In genomic region chr9:100546594-100546910, GRCm38 (mm10) we compare ENCODE assay signal across 8 mouse cellular contexts. TPM values are rescaled to one million over a fixed set of nuclear protein-coding genes. Genes with fewer than 3 reads are reported as not detected.
DNase-seq lines count a peak whose midpoint lies in the region; ATAC-seq and TF ChIP-seq lines count a peak whose summit lies in the region.

No protein-coding gene starts in this region.

- WGBS in cerebellum, adult 2 months, result 4% methylated on average over 9 of the region's 9 CpGs
- 4% methylated on average over 9 of the region's 9 CpGs for WGBS in thymus, adult 2 months
- WGBS in intestine, embryonic 15.5 days, result 4% methylated on average over 9 of the region's 9 CpGs
- WGBS in midbrain, embryonic 14.5 days, result 12% methylated on average over 9 of the region's 9 CpGs

- no peaks in the 10 kb centered on the region for H3K9me3 ChIP-seq in intestine, embryonic 15.5 days
- peaks cover 10% of the 10 kb centered on the region for H3K9me3 ChIP-seq in midbrain, embryonic 14.5 days (ENCODE audit: control insufficient read depth, low read length)

- peak overlapping the region; percentile 90 for H3K4me3 ChIP-seq in cerebellum, adult 2 months (replicated peaks; ENCODE audit: insufficient read depth, low read depth, low read length)
- peak overlapping the region; percentile 71 for H3K4me3 ChIP-seq in thymus, adult 2 months (ENCODE audit: control insufficient read depth, insufficient read depth, low read length)
- H3K4me3 ChIP-seq in intestine, embryonic 15.5 days (replicated peaks), result peak overlapping the region; percentile 92
- peak overlapping the region; percentile 62 for H3K4me3 ChIP-seq in midbrain, embryonic 14.5 days (replicated peaks; ENCODE audit: low read depth, low read length)

- no peaks in the 10 kb centered on the region for H3K36me3 ChIP-seq in thymus, adult 2 months (ENCODE audit: control insufficient read depth, insufficient read depth, low read length)
- no peaks in the 10 kb centered on the region for H3K36me3 ChIP-seq in intestine, embryonic 15.5 days
- H3K36me3 ChIP-seq in midbrain, embryonic 14.5 days (ENCODE audit: control insufficient read depth, insufficient read depth, low read length), result peaks cover 4% of the 10 kb centered on the region; the same call in 1 of the 2 replicates

- H3K27me3 ChIP-seq in cerebellum, adult 2 months (ENCODE audit: control insufficient read depth, insufficient read depth, low read length), result no peaks in the 10 kb centered on the region
- no peaks in the 10 kb centered on the region for H3K27me3 ChIP-seq in thymus, adult 2 months (ENCODE audit: control insufficient read depth, insufficient read depth, low read length)
- no peaks in the 10 kb centered on the region for H3K27me3 ChIP-seq in intestine, embryonic 15.5 days (replicated peaks)
- no peaks in the 10 kb centered on the region for H3K27me3 ChIP-seq in midbrain, embryonic 14.5 days (ENCODE audit: control insufficient read depth, insufficient read depth, low read length)

- H3K9ac ChIP-seq in intestine, embryonic 15.5 days, result peak overlapping the region; percentile 51
- peak overlapping the region; percentile 67 for H3K9ac ChIP-seq in midbrain, embryonic 14.5 days (replicated peaks; ENCODE audit: low read length)

- peak; percentile 64 for ATAC-seq in intestine, embryonic 15.5 days
- ATAC-seq in midbrain, embryonic 14.5 days (ENCODE audit: low FRiP score, low TSS enrichment), result peak; percentile 47

- no peaks in the 10 kb centered on the region; the same call in 1 of the 2 replicates for H3K4me1 ChIP-seq in cerebellum, adult 2 months (ENCODE audit: control insufficient read depth, insufficient read depth, low read length)
- peaks cover 7% of the 10 kb centered on the region; the same call in 1 of the 2 replicates for H3K4me1 ChIP-seq in thymus, adult 2 months (replicated peaks; ENCODE audit: control insufficient read depth, insufficient read depth, low read length)
- H3K4me1 ChIP-seq in intestine, embryonic 15.5 days (replicated peaks), result peaks cover 4% of the 10 kb centered on the region; the same call in 1 of the 2 replicates
- peaks cover 26% of the 10 kb centered on the region for H3K4me1 ChIP-seq in midbrain, embryonic 14.5 days (ENCODE audit: control insufficient read depth, insufficient read depth, low read length)

- TF ChIP-seq CTCF in cerebellum, adult 2 months (IDR thresholded peaks at IDR 0.05; ENCODE audit: borderline replicate concordance, insufficient read depth, low read depth, low read length), result no peak
- no peak for TF ChIP-seq CTCF in thymus, adult 2 months (IDR thresholded peaks at IDR 0.05; ENCODE audit: borderline replicate concordance, control insufficient read depth, extremely low read depth, insufficient read depth, low read length, poor library complexity)

- no peak for DNase-seq in cerebellum, adult 2 months
- no peak for DNase-seq in cerebellum, postnatal 4 days (ENCODE audit: low spot score in 2 of 2)
- DNase-seq in thymus, adult 2 months, result no peak
- DNase-seq in thymus, postnatal 0 days (ENCODE audit: low spot score), result no peak
- DNase-seq in midbrain, embryonic 14.5 days, result no peak
- no peak for DNase-seq in retina, embryonic 14.5 days (ENCODE audit: low spot score)
- DNase-seq in spleen, adult 12 weeks (ENCODE audit: low spot score), result no peak

- H3K27ac ChIP-seq in cerebellum, adult 2 months (ENCODE audit: insufficient read depth, low read length), result peak overlapping the region; percentile 81
- peak overlapping the region; percentile 69; the same call in 1 of the 2 replicates for H3K27ac ChIP-seq in thymus, adult 2 months (ENCODE audit: control insufficient read depth, insufficient read depth, low read length)
- H3K27ac ChIP-seq in intestine, embryonic 15.5 days, result peak overlapping the region; percentile 77
- H3K27ac ChIP-seq in midbrain, embryonic 14.5 days (replicated peaks; ENCODE audit: low read depth, low read length), result peak overlapping the region; percentile 94

- no peak for TF ChIP-seq POLR2A in cerebellum, adult 2 months (IDR thresholded peaks at IDR 0.05; ENCODE audit: borderline replicate concordance, insufficient read depth, low read length)
- TF ChIP-seq POLR2A in thymus, adult 2 months (IDR thresholded peaks at IDR 0.05; ENCODE audit: control insufficient read depth, extremely low read depth, insufficient read depth, low read length, poor library complexity), result no peak

- H3K4me2 ChIP-seq in intestine, embryonic 15.5 days (replicated peaks), result peak overlapping the region; percentile 77
- peak overlapping the region; percentile 84 for H3K4me2 ChIP-seq in midbrain, embryonic 14.5 days (ENCODE audit: low read length)

RNA-seq across cellular contexts. Expression of gene Nck1, which starts 0.6 kb away (rescaled TPM):
- polyA plus RNA-seq in cerebellum, adult 2 months (2012; rRNA removed), result 50.8 and 53.3 TPM in 2 replicates
- polyA plus RNA-seq in thymus, adult 2 months (2012; rRNA removed), result 4.4 and 7.0 TPM in 2 replicates
- 116 and 118 TPM in 2 replicates for polyA plus RNA-seq in thymus, postnatal 0 days (2015; fragmentation: Nextera tagmentation; extraction: Ambion mirVana)
- polyA plus RNA-seq in intestine, embryonic 15.5 days (2015; fragmentation: Nextera tagmentation; extraction: Ambion mirVana), result 52.9 and 62.8 TPM in 2 replicates
- polyA plus RNA-seq in midbrain, embryonic 14.5 days (2014; fragmentation: Nextera tagmentation; extraction: Ambion mirVana), result 61.9 and 69.3 TPM in 2 replicates

RNA-seq across cellular contexts. Expression of gene Slc35g2, which starts 24.3 kb away (rescaled TPM):
- 39.1 and 40.2 TPM in 2 replicates for polyA plus RNA-seq in cerebellum, adult 2 months (2012; rRNA removed)
- polyA plus RNA-seq in thymus, adult 2 months (2012; rRNA removed), result 0.15 and 0.38 TPM in 2 replicates
- polyA plus RNA-seq in thymus, postnatal 0 days (2015; fragmentation: Nextera tagmentation; extraction: Ambion mirVana), result 0.86 and 1.2 TPM in 2 replicates
- polyA plus RNA-seq in intestine, embryonic 15.5 days (2015; fragmentation: Nextera tagmentation; extraction: Ambion mirVana), result 3.8 and 4.8 TPM in 2 replicates
- polyA plus RNA-seq in midbrain, embryonic 14.5 days (2014; fragmentation: Nextera tagmentation; extraction: Ambion mirVana), result 16.9 and 18.5 TPM in 2 replicates

RNA-seq across cellular contexts. Expression of gene Stag1, which starts 51.0 kb away (rescaled TPM):
- polyA plus RNA-seq in cerebellum, adult 2 months (2012; rRNA removed), result 32.0 and 35.0 TPM in 2 replicates
- 7.9 and 10.2 TPM in 2 replicates for polyA plus RNA-seq in thymus, adult 2 months (2012; rRNA removed)
- polyA plus RNA-seq in thymus, postnatal 0 days (2015; fragmentation: Nextera tagmentation; extraction: Ambion mirVana), result 72.9 and 82.1 TPM in 2 replicates
- polyA plus RNA-seq in intestine, embryonic 15.5 days (2015; fragmentation: Nextera tagmentation; extraction: Ambion mirVana), result 33.2 and 37.3 TPM in 2 replicates
- 41.3 and 45.2 TPM in 2 replicates for polyA plus RNA-seq in midbrain, embryonic 14.5 days (2014; fragmentation: Nextera tagmentation; extraction: Ambion mirVana)

RNA-seq across cellular contexts. Expression of gene Il20rb, which starts 60.0 kb away (rescaled TPM):
- polyA plus RNA-seq in cerebellum, adult 2 months (2012; rRNA removed), result 76.5 and 79.5 TPM in 2 replicates
- 8.0 and 8.3 TPM in 2 replicates for polyA plus RNA-seq in thymus, adult 2 months (2012; rRNA removed)
- 9.2 and 9.7 TPM in 2 replicates for polyA plus RNA-seq in thymus, postnatal 0 days (2015; fragmentation: Nextera tagmentation; extraction: Ambion mirVana)
- 1.3 and 1.4 TPM in 2 replicates for polyA plus RNA-seq in intestine, embryonic 15.5 days (2015; fragmentation: Nextera tagmentation; extraction: Ambion mirVana)
- 0.63 and 0.99 TPM in 2 replicates for polyA plus RNA-seq in midbrain, embryonic 14.5 days (2014; fragmentation: Nextera tagmentation; extraction: Ambion mirVana)
